Mouse (Mus musculus) right cerebral cortex, adult 18-20 months (tissue): ENCODE results near the gene Chd4.
A peak's percentile ranks its signal among the peaks of the same experiment; 100 is the strongest.
"Not testable (repeated sequence)": the region's sequence is repeated elsewhere in the genome, so short reads cannot be mapped to it uniquely, and the experiment has no call there.

Experiments used
- DNase-seq: peaks from one replicate; pipeline ENCODE4 v3.0.0; 2022; ENCODE audit warnings: mixed read lengths

Gene Chd4

DNA sequence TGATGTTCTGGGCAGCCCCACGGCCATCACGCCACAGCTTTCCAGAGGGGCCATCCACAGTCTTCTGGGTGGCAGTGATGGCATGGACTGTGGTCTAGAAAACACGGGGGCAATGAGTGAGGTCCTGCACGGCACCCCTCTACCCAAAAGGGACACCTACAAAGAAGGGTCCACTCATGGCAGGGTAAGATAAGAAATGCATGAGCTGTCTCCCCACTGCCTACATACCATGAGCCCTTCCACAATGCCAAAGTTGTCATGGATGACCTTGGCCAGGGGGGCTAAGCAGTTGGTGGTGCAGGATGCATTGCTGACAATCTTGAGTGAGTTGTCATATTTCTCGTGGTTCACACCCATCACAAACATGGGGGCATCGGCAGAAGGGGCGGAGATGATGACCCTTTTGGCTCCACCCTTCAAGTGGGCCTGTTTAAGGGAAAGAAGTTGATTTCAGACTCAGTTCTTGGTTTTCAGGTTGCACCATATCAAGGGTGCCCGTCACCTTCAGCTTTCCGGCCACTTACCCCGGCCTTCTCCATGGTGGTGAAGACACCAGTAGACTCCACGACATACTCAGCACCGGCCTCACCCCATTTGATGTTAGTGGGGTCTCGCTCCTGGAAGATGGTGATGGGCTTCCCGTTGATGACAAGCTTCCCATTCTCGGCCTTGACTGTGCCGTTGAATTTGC lies 67.0 kb downstream of the Chd4 start:
- not testable (repeated sequence) for DNase-seq

DNA sequence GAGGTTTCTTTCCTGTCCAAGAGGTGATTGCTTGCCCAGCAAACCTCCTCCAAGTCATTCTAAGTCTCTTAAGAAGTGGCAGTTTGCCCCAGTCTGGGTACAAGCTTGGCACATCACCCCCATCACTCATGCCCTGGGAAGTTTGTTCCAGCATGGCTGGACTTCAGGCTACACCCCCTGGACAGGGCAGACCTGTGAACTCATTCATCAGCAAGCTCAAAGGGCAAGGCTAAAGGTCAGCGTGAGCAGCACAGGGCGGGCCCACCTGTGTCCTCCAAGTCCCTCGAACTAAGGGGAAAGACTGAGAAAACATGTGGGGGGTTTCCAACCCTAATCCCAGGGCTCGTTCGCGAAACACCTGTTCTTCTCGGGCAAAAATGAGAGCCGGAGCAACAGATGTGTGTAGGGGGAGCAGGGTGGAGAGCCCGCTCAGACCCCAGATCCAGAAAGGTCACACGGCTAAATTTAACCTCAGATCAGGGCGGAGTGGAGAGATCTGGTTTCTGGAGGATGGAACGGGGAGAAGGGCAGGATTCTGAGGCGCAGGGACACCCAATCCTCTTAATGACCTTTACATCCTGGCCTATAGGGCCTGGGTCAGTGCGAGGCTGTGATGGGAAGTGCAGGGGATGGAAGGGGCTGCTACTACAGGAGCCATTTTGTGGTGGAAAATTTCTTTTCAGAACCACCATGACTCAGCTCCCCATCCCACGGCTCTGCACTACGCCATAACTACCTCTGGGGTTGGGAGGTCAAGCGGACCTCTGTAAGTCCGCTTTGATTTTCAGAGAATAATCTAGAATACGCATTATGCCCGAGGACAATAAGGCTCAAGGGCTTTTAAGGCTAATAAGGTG lies 68.2 kb downstream of the Chd4 start:
- peak; percentile 52 for DNase-seq

DNA sequence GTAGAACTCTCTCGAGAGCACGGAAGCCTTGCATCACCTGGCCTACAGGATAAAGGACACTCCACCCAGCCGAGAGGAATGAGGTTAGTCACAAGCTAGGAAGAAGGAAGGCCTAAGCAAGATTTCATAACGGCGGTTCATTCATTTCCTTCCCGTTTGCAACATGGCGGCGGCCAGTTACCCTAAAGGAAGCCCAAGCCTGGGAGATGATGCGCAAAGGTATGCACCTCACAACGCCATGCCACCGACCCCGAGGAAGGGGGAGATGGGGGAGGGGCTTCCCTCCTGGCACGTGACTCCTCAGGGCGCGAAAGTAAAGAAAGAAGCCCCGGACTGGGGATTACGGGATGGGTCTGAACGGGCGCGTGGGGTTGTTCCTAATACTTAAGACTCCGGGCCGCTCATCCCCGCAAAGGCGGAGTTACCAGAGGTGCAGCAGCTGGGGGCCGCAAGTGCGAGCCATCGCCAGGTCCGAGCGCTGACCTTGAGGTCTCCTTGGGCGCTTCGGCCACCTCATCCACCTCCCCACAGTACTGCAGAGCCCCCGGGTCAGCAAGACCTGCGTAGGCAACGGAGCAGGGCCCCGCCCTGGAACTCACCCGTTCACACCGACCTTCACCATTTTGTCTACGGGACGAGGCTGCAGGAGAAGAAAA lies 69.0 kb downstream of the Chd4 start:
- DNase-seq, result peak; percentile 60

DNA sequence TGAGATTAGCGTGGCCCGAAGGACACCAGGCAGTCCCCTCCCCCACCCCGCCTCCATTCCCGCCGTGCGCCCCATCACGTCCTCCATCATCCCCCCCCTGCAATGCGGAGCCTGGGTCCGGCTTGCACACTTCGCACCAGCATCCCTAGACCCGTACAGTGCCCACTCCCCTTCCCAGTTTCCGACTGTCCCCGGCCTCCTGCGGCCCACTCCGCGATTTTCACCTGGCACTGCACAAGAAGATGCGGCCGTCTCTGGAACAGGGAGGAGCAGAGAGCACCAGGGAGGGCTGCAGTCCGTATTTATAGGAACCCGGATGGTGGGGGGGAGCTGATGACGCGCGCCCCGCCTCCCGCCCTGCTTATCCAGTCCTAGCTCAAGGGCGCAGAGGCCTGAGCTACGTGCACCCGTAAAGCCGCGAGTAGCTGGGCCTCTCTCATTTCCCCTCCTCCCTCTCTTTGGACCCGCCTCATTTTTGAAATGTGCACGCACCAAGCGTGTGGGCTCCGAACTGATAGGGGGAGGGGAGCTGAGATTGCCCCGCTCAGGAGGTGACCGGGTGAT lies 69.6 kb downstream of the Chd4 start:
- DNase-seq, result peak; percentile 97

DNA sequence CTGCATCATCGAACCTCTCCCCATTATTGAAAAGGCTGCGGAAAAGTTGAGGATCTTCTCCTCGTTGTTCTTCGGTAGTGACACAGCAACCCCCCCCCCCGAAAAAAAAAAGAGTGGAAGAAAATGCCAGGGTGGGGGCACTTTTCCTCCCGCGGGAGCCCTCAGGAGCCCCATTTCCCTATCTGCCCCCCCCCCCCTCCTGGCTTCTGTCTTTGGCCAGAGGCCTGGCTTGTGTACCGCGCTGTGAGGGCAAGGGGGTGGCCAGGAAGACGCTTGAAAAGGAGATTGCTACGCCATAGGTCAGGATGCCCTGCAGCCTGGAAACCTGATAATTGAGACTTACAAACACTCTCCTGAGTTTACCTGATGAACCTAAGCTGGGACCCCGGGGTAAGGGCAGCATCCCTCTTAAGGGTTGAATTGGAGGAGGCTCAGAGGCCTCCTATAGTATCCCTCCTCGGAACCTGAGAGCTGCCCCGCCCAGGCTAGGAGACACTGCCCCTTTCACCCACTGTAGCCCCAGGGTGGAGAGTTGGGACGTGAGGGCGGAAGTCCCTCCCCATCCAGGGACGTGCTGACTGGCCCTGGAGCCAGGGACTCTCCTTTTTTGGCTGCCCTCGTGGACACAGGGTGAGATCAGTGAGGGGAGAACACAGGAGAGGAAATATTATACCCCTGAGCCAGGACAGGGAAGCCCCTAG lies 70.4 kb downstream of the Chd4 start, which contains the start of gene Gapdh:
Gene Gapdh, minus strand, starts transcription at position 417 of the 701 bp plus-strand sequence.
- DNase-seq, result peak; percentile 49

DNA sequence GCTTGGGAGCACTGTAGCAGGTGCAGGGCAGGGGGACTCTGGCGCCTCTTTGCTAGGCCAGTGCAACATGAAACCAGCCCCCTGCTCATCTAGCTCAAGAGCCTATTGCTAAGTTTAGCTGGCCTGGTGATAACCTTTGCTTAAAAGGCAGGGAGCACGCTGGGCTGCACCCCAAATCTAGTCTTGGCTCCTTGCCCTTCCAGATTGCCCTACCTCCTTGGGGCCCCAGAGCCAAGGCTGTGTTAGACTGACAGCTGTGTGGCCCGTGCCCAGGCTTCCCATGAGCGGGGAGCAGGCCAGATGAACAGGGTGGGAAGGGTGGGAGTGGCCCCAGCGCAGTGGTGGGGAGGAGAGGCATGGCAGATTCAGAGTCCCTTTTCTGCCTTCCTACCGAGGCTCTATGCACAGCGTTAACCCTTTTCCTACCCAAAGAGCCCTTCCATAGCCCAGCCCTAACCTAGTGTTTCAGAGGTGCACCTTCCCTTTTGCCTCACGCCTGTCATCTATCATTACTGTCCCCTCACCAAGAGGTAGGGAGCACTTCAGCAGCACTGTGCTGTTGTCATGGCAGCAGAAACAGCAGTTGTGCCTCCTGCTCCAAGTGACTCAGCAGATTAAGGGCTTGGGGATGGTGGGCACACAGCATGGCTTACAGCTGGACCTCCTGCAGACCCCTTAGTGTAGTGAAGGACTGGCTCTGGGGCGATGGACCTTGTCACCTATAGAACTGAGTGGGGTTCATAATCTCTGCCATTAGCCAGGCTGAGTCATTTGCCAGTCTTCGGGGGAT lies 71.3 kb downstream of the Chd4 start:
- DNase-seq, result peak; percentile 47

DNA sequence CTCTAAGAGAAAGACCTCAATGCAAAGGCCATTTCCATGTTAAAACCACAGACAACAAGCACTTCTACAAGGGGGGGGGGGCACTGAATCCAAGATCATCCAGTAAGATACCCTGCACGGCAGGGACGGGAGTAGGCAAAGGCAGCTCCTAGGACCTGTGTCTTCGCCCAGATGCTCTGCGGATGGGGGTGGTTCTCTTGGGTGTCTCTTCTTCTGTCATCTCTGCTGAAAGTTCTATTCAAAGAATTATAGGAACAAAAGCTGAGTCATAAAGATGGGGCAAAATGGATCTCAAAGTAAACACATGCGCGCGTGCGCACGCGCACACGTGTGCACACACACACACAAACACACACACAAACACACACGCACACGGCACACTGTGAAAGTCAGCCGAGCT lies 72.3 kb downstream of the Chd4 start:
- DNase-seq, result peak; percentile 63

DNA sequence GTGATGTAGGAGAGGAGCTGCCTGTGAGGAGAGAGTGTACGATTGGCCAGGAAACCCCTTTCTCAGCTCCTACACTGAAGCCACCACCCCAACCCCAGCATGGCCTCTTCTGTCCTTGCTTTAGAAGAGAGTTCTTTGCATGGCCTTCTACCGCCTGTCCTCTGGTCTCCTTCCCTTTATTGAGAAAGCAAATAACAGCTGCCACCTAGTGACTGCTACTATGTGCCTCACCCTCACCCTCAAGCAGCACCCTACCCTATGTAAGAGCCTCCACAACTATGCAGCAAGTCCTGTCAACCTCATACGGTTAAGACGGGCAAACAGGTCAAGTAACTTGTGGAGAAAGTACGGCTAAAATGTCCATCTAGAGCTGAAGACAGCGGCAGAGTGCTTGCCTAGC lies 74.4 kb downstream of the Chd4 start:
- no peak for DNase-seq

DNA sequence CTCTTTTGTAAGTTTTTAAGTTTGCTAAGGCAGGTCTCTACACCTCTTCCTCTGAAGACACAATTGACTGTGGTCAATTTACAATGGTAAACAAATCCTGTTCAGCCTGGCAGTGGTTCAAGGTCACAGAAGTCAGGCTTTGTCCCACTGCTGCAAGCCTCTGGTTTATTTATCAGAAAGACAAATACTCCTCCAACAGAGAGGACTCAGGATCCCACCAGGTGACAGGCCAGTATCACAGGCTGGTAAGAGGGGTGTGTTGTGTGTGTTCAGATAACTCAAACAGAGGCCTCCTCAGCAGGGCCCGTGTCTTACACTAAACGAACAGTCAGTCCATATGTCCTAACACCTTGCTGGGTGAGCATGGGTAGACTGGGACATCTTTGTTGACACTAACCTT lies 76.7 kb downstream of the Chd4 start:
- no peak for DNase-seq

DNA sequence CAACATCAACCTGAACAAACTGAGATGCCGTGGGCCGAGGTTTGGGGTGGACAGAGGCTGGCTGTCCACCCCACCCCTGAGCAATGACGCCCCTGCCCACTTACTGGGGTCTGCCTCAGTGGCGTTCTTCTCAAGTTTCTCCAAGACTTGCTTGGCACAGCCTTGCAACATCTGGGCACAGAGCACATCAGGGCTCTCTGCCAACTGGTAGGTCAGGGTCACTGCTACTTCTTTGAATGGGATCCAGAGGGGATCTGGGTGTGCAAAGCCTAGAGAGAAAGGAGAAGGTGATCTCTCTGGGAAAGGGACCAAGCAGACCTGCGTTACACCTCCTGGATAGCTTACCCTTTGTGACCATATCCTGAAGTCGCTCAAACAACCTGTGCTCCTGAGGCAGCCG lies 77.5 kb downstream of the Chd4 start:
- DNase-seq, result no peak

DNA sequence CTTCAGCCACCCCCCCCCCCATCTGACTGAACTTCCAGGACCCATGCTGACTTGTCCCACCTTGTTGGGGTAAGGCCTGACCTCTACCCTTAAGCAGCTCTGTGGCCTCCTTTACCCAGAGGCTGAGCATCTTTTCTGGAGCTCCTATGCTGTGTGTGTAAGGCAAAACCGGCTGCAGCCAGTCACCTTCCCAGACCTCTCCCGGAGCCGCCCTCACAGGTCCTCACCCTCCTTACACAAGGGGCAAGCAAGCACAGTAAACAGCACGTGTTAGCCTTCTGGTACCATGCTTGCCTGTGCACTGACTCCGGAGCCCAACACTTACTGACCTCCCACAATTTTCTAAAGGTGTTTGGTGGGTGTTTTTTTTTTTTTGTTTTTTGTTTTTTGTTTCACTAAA lies 79.7 kb downstream of the Chd4 start:
- DNase-seq, result no peak

DNA sequence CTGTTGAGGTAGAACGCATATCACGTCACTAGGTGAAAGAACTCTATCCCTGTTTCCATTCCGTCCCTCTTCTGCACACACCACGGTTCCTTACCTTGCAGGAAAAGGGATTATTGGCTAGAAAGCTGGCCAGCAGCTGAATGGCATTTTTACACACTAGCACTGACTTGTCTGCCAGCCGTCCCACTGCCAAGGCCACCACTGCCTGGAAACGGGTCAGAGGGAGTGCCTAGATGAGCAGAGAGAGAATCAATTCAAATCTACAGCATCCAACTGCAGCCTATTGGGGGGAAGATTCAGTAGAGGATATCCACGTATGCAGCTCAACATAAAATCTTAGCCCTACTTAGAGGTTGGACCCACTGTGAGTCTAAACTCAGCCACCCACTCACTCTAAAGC lies 83.8 kb downstream of the Chd4 start:
- DNase-seq, result no peak
